Mouse (Mus musculus): ENCODE measurements around the gene Xylt1.

Xylt1 gene

DNA sequence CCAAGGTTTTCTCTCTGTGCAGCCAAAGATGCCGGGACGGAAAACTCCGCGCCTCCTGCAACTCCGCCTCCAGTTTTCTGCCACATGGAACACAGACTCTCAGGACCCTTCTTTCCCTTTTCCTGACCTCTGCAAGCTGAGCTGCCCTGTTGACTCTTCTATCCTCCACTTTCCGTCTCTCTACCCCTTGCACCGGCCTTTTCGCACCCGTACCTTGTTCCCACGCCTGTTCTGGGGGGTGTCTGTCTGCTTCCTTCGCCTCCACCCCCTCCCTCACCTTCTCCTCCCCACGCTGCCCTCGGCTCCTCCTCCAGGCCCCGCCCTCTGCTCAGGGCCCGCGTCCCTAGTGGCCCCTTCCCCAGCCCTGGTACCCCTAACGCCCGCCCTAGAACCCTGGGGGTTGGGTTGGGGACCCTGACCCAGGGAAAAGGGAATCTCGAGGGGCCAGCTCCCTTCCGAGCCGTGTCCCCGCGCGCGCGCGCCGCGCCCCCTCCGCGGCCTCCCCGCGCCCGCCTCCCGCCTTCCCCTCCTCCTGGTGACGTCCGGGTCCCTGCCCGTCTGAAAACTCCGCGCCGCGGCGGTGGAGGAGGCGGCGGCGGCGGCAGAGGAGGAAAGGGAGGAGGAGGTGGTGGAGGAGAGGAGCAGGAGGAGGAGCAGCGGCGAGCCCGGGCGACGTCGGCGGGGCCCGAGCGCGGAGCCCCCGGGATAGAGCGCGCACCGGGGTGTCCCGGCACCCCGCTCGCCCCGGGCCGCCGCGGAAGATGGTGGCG is at the start of gene Xylt1:
Xylt1 (plus strand) TSS at position 562 of the 770 bp plus-strand sequence.
- in situ Hi-C loops (cut with MboI; ENCODE audit: low pct_unique_long_range_greater_than_20kb in 1 of 2, low sequenced_read_pairs in 2 of 2, unreplicated experiment in 1 of 2) = loop anchor here in 1 of 2 experiments (10.0 kb wide), 1 partner anchor 254 kb away; no protein-coding TSS in a partner anchor

DNA sequence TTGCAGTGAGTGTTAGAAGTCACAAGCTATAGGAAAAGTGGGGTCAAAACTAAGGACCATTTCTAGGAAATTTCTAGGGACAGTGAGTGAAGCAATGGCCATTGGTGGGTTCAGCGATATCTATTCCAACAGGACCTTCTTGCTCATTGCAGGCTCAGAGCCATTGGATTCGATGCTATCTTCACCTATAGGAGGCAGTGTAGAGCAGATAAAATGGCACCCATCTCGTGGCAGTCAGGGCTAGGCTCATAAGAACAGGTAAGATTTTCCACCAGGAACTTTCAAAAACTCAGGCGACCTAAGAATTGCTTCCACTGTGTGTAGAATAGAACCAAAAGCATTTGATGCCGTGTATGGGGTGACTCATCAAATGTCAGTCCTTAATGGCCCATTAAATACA is 46.8 kb upstream of the Xylt1 start:
- in situ Hi-C loops (cut with MboI; ENCODE audit: low pct_unique_long_range_greater_than_20kb in 1 of 2, low sequenced_read_pairs in 2 of 2, unreplicated experiment in 1 of 2) = no loop called here

- in situ Hi-C loops (cut with MboI; ENCODE audit: low pct_unique_long_range_greater_than_20kb in 1 of 2, low sequenced_read_pairs in 2 of 2, unreplicated experiment in 1 of 2) = no loop called here
Observed at GRCm38 (mm10) chr7:117356316-117356715, 24.5 kb upstream of the Xylt1 start.

GRCm38 (mm10) chr7:117357425-117358194 is 23.2 kb upstream of the Xylt1 start:
- in situ Hi-C loops (cut with MboI; ENCODE audit: low pct_unique_long_range_greater_than_20kb in 1 of 2, low sequenced_read_pairs in 2 of 2, unreplicated experiment in 1 of 2) = no loop called here

DNA sequence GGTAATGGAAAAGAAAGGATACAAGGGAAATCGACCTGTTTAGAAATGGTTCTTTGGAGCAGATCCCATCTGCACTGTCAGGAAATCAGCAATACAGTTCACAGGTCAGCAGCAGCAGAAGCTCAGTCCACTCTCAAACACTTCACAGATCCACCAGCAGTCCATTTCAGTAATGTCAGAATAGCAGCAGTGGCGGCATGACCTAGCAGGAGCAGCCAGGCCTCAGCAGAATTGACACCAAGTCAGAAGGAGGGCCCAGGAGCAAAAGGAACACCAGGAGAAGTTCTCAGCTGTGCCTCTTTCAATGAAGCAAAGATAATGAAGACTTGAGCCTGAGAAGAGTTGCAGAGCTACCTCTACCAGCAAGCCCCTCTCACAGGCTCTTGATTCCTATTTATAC is 19.5 kb upstream of the Xylt1 start:
- in situ Hi-C loops (cut with MboI; ENCODE audit: low pct_unique_long_range_greater_than_20kb in 1 of 2, low sequenced_read_pairs in 2 of 2, unreplicated experiment in 1 of 2) = no loop called here

DNA sequence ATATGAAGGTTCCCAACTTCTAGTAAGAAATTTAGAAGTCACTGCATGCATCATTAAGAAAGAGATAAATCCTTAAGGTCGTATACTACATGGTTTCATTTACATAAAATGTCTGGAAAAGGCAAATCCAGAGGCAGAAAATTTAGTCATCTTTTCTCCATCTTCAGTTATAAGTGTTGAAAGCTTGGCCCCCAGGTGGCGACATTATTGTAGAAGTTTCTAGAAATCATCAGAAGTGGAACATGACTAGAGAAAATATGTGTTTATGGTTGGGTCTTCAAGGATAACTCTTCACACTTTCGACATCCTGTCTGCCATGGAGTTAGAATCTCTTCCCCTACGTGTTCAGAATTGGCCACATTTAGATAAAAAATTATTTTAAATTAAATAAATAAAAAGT is 18.3 kb upstream of the Xylt1 start:
- in situ Hi-C loops (cut with MboI; ENCODE audit: low pct_unique_long_range_greater_than_20kb in 1 of 2, low sequenced_read_pairs in 2 of 2, unreplicated experiment in 1 of 2) = no loop called here

GRCm38 (mm10) chr7:117368647-117369289 is 12.0 kb upstream of the Xylt1 start:
- in situ Hi-C loops (cut with MboI; ENCODE audit: low pct_unique_long_range_greater_than_20kb in 1 of 2, low sequenced_read_pairs in 2 of 2, unreplicated experiment in 1 of 2) = no loop called here

GRCm38 (mm10) chr7:117369290-117369941 is 11.4 kb upstream of the Xylt1 start:
- in situ Hi-C loops (cut with MboI; ENCODE audit: low pct_unique_long_range_greater_than_20kb in 1 of 2, low sequenced_read_pairs in 2 of 2, unreplicated experiment in 1 of 2) = no loop called here

- in situ Hi-C loops (cut with MboI; ENCODE audit: low pct_unique_long_range_greater_than_20kb in 1 of 2, low sequenced_read_pairs in 2 of 2, unreplicated experiment in 1 of 2) = no loop called here
Observed at GRCm38 (mm10) chr7:117375886-117376309, 4.9 kb upstream of the Xylt1 start.

DNA sequence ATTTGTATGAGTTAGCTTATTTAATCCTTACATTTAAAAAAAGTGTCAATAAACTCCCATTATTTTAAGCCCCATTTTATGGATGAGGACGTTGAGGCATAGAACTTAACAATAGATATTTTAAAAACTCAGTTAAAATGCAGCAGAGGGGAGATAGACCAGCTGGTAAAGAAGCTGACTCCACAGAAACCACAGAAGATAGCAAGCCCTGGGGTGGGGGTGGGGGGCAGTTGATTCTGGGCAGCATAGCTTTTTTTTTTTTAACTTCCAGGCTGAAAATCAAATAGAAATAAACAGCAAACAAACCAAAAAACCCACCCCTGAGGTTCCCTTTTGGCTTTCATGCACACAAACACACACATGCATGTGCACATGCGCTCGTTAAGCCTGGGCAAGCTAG is 3.6 kb upstream of the Xylt1 start:
- in situ Hi-C loops (cut with MboI; ENCODE audit: low pct_unique_long_range_greater_than_20kb in 1 of 2, low sequenced_read_pairs in 2 of 2, unreplicated experiment in 1 of 2) = no loop called here

DNA sequence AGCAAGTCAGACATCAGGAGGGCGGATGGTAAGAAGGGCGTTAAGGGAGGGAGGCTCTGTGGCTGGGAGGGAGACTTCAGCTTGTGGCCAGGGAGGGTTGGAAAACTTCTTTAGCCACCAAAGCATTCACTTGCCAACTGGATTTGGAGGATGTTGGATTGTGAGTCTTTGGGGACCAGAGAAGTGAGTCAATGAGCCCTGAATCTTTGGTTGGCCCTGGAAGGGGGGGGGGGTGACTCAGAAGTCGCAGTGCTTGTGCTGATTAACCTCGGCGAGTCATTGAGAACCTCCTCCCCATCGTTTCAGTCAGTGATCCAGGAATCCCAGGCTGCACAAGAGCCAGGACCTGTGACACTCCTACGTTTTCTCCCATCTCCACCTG is 752 bp upstream of the Xylt1 start:
- in situ Hi-C loops (cut with MboI; ENCODE audit: low pct_unique_long_range_greater_than_20kb in 1 of 2, low sequenced_read_pairs in 2 of 2, unreplicated experiment in 1 of 2) = loop anchor here in 1 of 2 experiments (10.0 kb wide), 1 partner anchor 255 kb away; no protein-coding TSS in a partner anchor

DNA sequence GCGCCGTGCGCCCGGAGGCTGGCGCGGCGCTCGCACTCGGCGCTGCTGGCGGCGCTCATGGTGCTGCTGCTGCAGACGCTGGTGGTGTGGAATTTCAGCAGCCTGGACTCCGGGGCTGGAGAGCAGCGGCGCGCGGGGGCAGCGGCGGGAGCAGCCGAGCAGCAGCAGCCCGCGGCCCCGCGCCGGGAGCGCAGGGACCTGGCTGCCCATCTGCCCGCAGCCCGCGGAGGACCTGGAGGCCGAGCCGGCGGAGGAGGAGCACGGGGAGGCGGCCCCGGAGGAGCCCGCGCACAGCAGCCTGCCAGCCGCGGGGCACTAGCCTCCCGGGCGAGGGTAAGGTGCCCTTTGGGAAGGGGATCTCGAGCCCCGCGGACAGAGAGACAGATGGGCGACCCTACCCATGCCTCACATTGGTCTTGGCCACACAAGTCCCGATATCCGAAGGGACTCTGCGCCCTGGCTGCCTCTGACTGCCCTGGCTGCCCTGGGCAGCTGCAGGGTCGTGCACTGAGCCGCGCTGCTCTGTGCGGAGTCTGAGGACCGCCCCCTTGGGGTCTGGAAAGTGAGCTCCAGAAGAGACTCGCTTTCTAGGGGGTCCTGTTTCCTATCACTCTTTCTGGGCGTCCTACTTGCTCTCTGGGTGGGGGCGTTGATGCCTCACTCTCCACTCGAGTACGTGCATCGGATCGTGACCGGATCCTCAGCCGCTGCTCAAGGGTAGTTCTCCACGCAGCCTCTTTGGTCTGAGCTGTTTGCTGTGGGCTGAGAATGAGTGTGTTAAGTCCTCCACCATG is 606 bp downstream of the Xylt1 start:
- in situ Hi-C loops (cut with MboI; ENCODE audit: low pct_unique_long_range_greater_than_20kb in 1 of 2, low sequenced_read_pairs in 2 of 2, unreplicated experiment in 1 of 2) = loop anchor here in 1 of 2 experiments (10.0 kb wide), 1 partner anchor 253 kb away; no protein-coding TSS in a partner anchor

- in situ Hi-C loops (cut with MboI; ENCODE audit: low pct_unique_long_range_greater_than_20kb in 1 of 2, low sequenced_read_pairs in 2 of 2, unreplicated experiment in 1 of 2) = loop anchor here in 1 of 2 experiments (10.0 kb wide), 1 partner anchor 253 kb away; no protein-coding TSS in a partner anchor
Observed at GRCm38 (mm10) chr7:117382006-117382405, 1.2 kb downstream of the Xylt1 start.

GRCm38 (mm10) chr7:117383147-117383940 is 2.6 kb downstream of the Xylt1 start:
- in situ Hi-C loops (cut with MboI; ENCODE audit: low pct_unique_long_range_greater_than_20kb in 1 of 2, low sequenced_read_pairs in 2 of 2, unreplicated experiment in 1 of 2) = loop anchor here in 1 of 2 experiments (10.0 kb wide), 1 partner anchor 251 kb away; no protein-coding TSS in a partner anchor

- in situ Hi-C loops (cut with MboI; ENCODE audit: low pct_unique_long_range_greater_than_20kb in 1 of 2, low sequenced_read_pairs in 2 of 2, unreplicated experiment in 1 of 2) = loop anchor here in 1 of 2 experiments (10.0 kb wide), 1 partner anchor 248 kb away; no protein-coding TSS in a partner anchor
Observed at GRCm38 (mm10) chr7:117386376-117386775, 5.6 kb downstream of the Xylt1 start.

DNA sequence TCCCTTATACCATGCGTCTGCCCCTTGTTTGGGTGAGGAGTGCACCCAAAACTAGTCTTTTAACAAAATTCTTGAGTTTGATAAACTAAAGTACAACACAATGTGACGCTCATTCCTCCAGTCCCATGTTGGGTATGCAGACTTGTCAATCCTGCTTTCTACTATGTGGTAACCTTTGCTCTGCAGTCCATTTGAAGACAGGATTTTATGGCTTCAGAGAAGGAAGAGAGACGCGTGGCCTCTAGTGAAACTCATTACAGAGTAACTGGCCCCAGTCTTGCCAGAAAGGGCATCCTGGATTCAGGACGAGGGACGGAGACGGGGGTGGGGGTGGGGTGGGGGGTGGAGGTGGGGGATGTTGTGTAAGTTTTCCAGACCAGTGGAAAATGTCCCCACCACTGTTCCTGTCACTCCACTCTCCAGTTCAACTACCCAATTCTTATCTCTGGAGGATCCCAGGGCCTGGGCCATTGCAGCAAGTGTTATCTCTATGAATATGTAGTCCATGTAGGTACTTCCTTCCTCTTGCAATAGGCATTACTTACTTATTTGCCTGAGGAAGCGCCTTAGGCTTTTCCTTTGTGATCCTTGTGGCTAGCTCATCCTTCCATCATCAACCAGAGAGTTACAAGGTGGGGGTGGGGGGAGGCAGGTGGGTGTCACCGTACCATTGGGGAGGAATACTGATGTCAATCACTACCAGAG is 7.7 kb downstream of the Xylt1 start:
- in situ Hi-C loops (cut with MboI; ENCODE audit: low pct_unique_long_range_greater_than_20kb in 1 of 2, low sequenced_read_pairs in 2 of 2, unreplicated experiment in 1 of 2) = loop anchor here in 1 of 2 experiments (10.0 kb wide), 1 partner anchor 246 kb away; no protein-coding TSS in a partner anchor
